Mouse (Mus musculus) left cerebral cortex, postnatal 14 days (tissue): ENCODE results near the gene Bach2. TPM values are rescaled to one million over a fixed set of nuclear protein-coding genes. Genes with fewer than 3 reads are reported as not detected.

Experiments
- DNase-seq, 2 experiments: peaks; one replicate each; pipeline ENCODE4 v3.0.0; 2021 to 2022; ENCODE audit warnings: low spot score in 2 of 2, mixed read lengths in 1 of 2
- intact Hi-C: fragments of 180-260 bp; cut with DNase I; formaldehyde crosslinking; loops from one replicate; pipeline ENCODE4 v1.15.1; 2025
- total RNA-seq, 2 experiments: library from RNA; stranded (reverse); gene quantifications; 2 replicates each; pipeline ENCODE4 v1.2.3; 2021

Gene Bach2
- total RNA-seq, 2 experiments from 2014 or later: 22.4 to 24.8 TPM

GRCm38 (mm10) chr4:32428738-32429137 lies 190.1 kb downstream of the Bach2 start:
- intact Hi-C loops: no loop called here
- DNase-seq: no peak

DNA sequence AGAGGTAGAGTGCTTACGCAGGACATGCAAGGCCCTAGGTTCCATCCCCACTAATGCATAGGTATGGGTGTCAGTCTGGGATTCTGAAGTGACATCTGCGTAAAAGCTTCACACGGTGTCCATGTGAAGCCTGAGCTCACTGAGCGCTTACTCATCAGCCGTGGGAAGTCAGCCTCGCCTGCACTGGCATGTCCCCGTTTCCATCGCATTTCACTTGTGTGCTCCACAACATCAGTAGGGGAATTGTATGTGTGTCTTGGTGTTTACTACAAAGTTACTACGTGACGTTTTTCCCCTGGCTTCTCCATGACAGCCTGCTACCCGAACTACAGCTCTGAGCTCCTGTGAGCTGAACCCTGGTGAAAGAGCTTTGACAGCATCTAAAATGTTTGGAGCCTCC lies 191.5 kb downstream of the Bach2 start:
- no peak for DNase-seq
- intact Hi-C loops: loop anchor here (5.0 kb wide), 2 partner anchors 58 to 102 kb away; no protein-coding TSS in a partner anchor

- DNase-seq: peak in 1 of 2 experiments; percentile 41
- intact Hi-C loops: loop anchor here (5.0 kb wide), 2 partner anchors 59 to 101 kb away; no protein-coding TSS in a partner anchor
Observed at GRCm38 (mm10) chr4:32430981-32431380, 192.4 kb downstream of the Bach2 start.

GRCm38 (mm10) chr4:32432271-32432781 lies 193.7 kb downstream of the Bach2 start:
- intact Hi-C loops: loop anchor here (5.0 kb wide), 2 partner anchors 60 to 100 kb away; no protein-coding TSS in a partner anchor
- peak in 1 of 2 experiments; percentile 59 for DNase-seq

GRCm38 (mm10) chr4:32432945-32433344 lies 194.3 kb downstream of the Bach2 start:
- intact Hi-C loops: loop anchor here (5.0 kb wide), 2 partner anchors 61 to 99 kb away; no protein-coding TSS in a partner anchor

GRCm38 (mm10) chr4:32434612-32435011 lies 196.0 kb downstream of the Bach2 start:
- DNase-seq: no peak
- intact Hi-C loops: loop anchor here (5.0 kb wide), 2 partner anchors 62 to 98 kb away; no protein-coding TSS in a partner anchor

More at GRCm38 (mm10) chr4:32432945-32433344, 194.3 kb downstream of the Bach2 start:
- DNase-seq: no peak

DNA sequence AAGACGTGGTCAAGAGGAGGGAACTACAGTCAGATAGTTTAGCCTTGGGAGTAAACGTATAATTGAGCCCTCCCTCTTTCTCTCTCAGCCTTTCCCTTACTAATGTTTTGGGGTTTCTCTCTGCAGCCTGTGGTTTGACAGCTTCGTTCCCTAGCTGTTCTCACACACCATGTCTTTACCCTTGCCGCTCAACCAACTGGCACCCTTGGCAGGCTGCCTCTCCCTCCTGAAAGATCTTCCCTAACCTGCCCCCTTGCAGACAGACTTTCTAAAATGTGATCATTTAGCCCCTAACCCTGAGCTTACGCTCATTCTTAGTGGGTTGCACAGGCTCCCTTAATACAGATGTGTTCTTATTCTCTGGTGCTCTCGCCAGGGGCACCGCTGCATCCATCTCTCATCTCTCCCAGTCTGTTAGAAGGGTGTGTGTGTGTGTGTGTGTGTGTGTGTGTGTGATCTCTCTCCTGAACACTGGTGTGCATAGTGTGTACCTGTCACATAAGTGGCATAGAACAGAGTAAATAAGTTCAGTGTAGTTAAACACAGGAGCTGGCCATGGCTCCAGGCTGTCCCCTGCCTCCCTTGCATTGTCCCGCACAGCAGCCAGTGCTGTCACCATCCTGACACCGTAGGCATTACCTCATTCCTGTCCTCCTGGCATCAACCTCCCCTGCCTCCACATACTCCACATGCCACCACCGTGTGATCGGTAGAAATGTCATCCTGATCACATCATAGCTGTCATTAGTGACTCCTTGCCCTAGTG lies 201.6 kb downstream of the Bach2 start:
- no peak for DNase-seq
- intact Hi-C loops: no loop called here

DNA sequence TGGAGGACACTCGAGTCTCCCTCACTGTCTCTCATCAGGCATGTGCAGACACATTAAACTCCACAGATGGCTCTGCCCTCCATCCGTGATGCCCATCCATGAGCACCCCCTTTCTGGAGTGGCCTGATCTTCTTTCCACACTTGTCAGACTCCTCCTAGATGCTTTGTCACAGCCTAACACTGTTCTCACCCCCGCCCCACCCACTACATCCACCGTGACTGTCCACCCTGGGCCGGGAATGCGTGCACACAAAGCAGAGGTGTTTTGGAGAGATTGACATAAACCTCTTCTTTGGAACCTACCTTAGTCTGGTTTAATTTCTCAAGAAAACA lies 202.1 kb downstream of the Bach2 start:
- no peak for DNase-seq
- intact Hi-C loops: no loop called here

GRCm38 (mm10) chr4:32444671-32445196 lies 206.1 kb downstream of the Bach2 start:
- DNase-seq: no peak
- intact Hi-C loops: no loop called here

GRCm38 (mm10) chr4:32447850-32448249 lies 209.2 kb downstream of the Bach2 start:
- DNase-seq: no peak
- intact Hi-C loops: no loop called here

GRCm38 (mm10) chr4:32461986-32462385 lies 223.4 kb downstream of the Bach2 start:
- peak in 1 of 2 experiments; percentile 33 for DNase-seq
- intact Hi-C loops: no loop called here

DNA sequence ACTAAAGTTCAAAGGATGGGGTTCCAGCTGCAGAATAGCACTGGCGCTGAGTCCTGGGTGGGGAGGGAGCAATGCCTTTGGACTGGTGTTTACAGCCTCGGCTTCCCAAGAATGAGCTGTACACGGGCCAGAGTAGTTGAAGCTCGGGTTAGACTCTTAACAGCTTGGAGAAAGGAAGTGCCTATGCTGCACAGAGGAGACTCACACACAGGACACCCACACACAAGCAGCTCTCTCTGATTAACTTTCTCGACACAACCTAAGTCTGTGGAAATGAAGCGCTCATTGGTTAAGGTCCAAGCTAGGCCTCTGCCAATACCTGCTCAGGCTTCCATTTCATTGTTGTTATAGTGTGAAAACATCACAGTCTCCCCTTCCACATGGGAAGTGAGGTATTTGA lies 224.5 kb downstream of the Bach2 start:
- DNase-seq: no peak
- intact Hi-C loops: no loop called here

DNA sequence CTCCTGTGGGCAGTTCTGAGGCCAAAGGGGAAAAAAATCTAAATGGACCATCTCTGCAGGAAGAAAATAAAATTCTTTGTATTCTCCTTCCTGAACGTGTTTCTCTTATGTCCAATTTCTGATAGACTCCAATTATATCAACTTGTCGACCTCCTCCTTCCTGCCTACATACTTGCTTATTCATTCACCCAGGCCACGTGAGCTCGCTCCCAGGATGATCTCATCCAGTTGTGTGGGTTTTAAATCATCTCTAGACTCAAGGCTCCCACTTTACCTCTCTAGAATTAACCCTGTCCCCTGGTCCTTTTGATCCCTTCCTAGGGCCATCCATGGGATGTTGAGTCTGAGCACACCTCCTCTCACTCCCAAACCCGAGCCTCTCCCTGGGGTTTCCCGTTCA lies 225.9 kb downstream of the Bach2 start:
- intact Hi-C loops: no loop called here
- DNase-seq: no peak

GRCm38 (mm10) chr4:32466031-32466430 lies 227.4 kb downstream of the Bach2 start:
- intact Hi-C loops: no loop called here
- peak in 1 of 2 experiments; percentile 35 for DNase-seq

DNA sequence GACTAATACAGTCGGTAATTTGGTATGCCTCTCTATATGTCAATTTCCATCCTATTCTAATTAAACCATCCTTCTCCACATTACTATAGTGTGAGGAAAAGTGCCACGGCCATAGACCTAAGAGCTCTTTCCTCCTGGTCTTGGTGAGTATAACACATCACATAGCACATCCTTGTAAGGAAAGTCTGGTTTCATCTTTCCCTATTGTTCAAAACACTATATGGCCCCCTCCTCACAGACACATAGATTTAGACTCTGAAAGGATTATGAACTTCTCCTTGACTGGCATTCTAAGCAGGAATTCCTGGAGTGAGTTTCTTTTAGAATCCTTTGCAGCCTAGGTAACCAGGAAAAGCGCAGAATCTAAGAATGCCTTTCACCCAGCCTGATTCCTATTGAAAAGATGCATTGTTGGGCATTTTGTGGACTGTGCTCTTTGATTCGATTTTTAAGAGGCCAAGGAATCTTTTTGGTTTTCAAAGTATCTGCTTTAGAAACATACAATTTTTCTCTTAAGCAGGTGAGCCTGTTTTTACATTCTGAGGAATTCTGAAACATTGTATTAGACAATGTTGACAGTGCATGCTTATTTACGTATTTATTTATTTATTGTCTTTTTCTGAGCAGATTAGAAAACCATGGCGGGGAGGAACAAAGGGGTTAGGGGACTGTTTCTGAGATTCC lies 239.5 kb downstream of the Bach2 start:
- intact Hi-C loops: no loop called here
- no peak for DNase-seq

- intact Hi-C loops: no loop called here
Observed at GRCm38 (mm10) chr4:32479231-32479630, 240.6 kb downstream of the Bach2 start.

GRCm38 (mm10) chr4:32479801-32480700 lies 241.4 kb downstream of the Bach2 start:
- no peak for DNase-seq
- intact Hi-C loops: no loop called here

More at GRCm38 (mm10) chr4:32479231-32479630, 240.6 kb downstream of the Bach2 start:
- no peak for DNase-seq

DNA sequence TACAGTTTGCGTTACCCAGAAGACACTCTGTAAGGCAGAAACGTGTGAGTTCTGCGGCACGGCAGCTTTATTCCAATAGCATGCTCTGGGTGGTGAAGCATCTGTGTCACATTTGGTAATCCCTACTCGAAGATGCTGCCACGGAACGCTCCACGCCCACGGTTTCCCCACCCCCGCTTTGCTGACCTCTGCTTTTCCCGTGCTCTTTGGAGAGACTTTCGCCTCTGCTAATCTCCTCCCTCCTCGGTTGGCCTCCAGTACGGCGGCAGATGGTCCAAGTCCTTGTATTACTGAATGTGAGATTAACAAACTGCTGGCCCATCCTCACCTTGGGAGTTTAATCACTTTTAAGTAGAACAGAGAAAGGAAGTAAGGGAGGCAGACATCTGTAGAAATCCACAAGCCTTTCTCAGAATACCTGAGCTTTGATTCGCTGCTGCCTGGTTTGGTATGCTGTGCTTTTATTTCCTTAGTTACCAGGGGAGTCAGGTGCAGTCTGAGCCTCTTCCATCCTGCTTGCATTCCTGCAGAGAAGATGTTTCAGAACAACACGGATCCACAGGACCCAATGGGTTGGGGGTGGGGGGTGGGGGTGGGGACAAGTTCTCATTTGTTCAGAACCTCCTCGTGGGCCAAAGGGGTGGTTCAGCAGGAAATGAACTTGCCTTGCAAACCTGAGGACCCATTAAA lies 242.9 kb downstream of the Bach2 start:
- DNase-seq: peak in 1 of 2 experiments; percentile 19
- intact Hi-C loops: no loop called here

- intact Hi-C loops: no loop called here
Observed at GRCm38 (mm10) chr4:32482138-32482537, 243.5 kb downstream of the Bach2 start.

More at GRCm38 (mm10) chr4:32482138-32482537, 243.5 kb downstream of the Bach2 start:
- no peak for DNase-seq
